Mouse (Mus musculus): Measurements from ENCODE around the gene Rbfox1. TPM values are rescaled to one million over a fixed set of nuclear protein-coding genes. Genes with fewer than 3 reads are reported as not detected.

Rbfox1 gene
- total RNA-seq, 2 experiments from 2014 or later, result 410 to 420 TPM

GRCm38 (mm10) chr16:6232966-6233365 is 347.8 kb downstream of the Rbfox1 start:
- no peak for DNase-seq

DNA sequence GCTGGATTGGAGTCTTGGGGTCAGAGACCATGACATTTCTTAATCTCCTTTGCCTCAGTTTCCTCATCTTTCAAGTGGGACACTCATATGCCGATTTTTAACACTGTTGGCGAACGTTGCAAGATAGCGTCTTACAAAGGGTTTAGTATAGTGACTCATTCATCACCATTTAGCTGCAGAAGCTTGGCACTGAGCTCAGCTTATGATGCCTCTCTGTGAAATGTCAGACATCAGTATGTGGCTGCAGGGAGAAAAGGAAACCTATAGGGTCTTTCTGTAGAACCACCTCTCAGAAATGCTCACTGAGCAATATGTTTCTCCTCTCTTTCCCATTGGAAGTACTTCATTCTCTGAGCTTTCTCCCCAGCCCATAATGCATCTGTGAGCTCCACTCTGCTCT is 356.2 kb downstream of the Rbfox1 start:
- DNase-seq, result no peak

DNA sequence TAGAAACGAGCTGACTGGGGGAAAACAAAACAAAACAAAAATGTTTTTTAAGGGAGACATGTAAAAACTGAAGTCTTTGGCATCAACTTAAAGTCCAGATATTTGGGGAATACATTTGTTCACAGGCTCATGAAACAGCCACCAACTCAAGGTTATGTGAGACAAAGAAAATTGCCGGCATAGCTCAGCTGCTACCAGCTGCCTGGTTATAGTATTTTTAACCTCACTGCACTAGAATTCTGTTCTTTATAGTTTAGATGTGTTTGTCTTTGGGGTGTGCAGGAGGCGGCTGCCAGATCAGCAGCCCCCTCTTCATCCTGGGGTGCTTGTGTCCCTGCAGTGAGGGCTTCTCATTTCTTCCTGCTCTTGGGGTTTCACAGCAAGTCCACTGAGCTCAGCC is 357.3 kb downstream of the Rbfox1 start:
- no peak for DNase-seq

DNA sequence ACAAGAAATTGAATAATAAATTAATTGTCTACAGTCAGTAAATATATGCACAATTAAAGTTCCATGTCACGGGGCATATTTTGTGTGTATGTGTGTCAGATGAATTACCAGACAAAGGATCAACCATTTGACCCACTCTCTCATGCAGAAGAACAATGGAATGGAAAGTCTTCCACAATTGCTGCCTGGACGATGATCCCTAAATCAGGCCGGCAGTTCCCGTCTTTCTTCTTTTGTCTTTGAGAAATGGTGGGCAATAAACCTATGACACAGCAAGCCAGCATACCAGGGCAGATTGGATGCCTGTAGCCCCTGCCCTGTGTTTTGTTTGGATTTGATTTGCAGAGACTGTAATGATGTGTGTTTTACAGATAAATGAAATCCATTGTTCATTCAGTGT is 362.4 kb downstream of the Rbfox1 start:
- no peak for DNase-seq

DNA sequence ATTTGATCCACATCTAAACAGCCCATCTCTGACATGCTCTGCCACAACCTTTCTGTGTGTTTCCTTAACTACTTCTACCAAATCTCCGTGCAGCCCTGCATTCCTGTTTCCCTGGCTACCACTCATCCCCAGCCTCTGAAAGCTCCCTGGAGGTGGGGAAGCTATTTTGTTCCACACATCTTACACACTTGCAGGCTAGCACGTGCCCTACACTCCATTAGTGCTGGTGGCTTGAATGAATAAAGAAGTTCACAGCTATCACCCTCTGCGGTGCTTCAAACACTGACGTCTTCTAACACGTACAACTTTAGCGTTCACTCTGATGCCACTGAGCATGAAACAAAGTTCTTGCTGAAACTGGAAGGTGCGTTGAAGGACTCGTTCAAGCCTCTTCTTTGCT is 379.4 kb downstream of the Rbfox1 start:
- no peak for DNase-seq

DNA sequence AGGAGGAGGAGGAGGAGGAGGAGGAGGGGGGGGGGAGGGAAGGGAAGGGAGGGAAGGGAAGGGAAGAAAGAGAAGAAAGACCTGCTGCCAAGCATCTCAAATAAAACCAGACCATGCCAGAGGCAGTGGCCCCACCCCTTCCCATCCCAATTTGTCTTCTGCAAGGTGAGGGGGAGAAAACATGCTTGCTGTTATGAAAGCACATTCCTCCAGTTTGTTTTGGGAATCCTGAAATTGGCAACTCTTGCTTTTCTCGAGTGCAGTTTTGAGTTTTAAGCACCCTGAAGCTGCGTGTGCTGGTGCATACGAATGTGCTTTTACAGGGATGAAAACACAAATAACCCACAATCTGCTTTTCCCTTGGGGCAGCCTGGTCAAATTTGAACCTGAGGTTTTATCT is 380.5 kb downstream of the Rbfox1 start:
- no peak for DNase-seq

DNA sequence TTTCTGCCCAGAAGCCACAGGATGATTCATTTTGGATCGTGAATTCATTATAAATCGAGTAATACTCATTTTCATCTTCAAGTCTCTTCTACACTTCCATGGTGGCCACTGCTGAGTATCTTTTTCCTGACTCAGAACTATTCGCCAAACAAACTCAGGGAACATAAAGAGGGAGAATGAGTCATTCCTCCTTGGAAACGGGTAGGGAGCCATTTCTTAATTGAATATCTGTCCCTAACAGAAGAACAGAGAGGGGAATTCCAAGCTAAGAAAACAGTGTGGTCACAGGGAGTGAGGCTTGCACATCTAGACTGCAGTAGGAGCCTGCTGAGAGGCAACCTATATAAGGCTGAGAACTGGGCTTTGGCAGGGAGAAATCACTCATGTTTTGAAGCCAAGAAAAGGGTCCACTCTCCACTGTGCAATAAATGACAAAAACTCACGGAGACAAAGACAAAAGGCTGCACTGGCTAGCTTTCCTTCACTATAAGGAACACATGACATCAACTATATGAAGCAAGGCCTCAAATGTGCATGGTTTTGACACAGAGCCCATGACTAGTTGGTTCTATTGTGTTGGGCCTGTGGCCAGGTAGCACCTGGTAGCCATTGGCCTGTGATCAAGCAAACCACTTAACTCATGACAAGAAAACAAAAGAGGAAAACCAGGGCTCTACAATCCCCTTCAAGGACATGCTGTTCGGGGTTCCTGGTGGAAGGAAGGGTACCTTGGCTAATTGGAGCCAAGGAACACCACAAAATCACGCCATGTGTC is 386.6 kb downstream of the Rbfox1 start:
- DNase-seq, result no peak

DNA sequence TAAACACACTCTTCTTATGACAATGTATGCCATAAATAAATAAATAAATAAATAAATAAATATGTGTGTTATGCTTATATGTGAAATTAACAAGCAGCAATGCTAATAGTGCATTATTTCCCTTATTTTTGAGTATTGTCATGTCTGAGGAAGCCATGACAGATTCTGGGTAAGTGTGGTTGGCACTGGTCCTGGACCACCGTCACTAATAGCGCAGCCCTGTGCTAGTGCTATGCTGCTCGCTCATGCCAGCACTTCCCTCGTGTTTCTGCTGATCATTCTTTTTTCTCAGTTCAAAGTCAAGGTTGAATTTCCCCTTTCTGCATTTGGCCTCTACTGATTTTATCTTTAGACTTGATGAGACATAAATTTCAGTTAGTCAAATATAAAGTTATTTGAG is 398.3 kb downstream of the Rbfox1 start:
- DNase-seq, result no peak

DNA sequence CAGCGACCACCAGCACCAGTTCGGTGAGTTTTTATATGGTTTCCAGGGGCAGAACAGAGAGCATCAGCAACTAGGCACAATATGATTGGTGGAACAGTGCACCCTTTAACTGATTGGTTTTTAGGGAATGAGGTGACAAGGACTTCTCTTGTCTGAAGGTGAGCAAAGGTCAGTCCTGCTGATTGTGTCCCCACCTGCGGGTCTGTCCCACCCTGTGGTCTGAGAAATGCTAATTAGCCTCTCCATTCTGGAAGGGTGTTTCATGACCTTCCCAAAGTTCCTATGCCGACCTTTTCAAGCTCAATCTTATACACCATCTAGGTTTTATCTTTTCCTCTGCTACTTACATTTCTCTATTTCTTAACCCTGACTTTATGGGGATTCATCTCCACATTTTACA is 399.2 kb downstream of the Rbfox1 start:
- no peak for DNase-seq

GRCm38 (mm10) chr16:6287699-6288098 is 402.5 kb downstream of the Rbfox1 start:
- DNase-seq, result no peak

GRCm38 (mm10) chr16:6300112-6300511 is 415.0 kb downstream of the Rbfox1 start:
- DNase-seq, result no peak

- DNase-seq, result no peak
These were observed 417.9 kb downstream of the Rbfox1 start for GRCm38 (mm10) chr16:6303082-6303481.

DNA sequence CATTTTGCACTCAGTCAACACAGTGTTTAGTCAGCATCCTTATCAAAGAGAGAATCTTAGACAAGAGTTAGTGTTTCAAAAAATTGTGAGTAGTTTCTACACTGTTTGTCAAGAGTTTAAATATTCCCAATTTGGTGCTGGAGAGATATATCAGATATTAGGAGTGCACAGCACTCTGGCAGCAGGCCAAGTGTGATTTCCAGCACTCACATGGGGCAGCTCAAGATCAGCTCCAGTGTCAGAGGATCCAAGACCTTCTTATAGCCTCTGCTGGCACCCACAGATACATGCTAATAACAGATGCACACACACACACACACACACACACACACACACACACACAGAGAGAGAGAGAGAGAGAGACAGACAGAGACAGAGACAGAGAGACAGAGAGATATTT is 424.8 kb downstream of the Rbfox1 start:
- DNase-seq, result no peak

DNA sequence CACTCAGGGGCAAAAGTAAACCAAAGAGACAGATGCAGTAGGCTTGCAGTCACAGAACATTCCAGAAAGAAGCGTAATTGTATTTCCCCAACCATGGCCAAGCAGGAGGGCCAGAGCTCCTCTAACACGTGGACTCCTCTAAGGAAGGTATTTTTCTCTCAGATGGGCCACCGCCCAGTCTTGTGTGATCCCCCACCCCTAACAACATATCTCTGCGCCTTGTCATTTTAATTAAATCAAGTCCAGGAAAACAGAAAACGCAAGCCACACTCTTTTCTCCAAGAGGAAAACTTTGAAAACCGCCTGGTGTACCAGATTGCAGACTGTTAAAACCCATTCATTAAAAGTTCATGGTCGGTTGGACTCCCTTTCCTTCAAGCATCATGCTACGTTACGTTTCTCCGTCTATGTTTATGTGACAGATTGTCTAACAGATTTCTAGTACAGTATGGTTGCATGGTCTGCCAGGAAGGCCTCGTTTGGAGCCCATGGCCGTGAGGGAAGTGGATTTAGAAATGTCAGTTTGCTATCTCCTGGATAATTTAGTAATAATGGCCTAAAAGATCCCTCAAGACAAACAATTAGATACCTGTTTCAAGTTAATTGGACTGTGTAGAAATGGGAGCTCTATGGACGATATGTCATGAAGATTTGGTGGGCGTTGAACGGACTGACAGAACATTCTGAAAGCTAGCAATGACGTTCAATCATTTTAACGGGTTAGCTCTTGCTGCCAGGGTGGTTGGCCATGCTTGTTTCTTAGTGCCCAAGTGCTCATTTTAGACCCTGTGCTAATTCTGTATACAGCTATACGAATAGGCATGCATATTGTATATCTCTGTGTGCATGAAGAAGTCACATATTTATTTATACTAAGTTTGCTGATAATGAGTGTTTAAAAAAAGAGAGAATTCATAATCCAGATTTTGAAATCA is 425.9 kb downstream of the Rbfox1 start:
- no peak for DNase-seq

DNA sequence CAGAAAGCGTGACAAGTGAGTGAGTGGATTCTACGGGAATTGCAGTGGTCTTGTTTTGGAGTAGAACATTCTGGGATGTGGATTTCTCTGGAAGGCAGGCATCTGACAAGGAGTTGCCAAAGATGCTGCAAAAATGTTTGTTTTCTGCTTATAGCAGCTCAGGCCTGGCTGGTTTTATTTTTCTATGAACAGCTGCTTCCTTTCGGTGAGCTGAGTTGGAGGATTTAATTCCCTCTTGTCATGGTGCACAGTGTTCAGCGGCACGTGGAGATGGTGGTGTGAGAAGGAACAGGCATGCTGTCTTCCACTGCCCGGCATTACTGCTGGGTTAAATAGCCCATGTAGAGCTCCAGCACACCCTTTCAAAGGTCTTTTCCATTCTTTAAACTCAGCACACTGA is 428.5 kb downstream of the Rbfox1 start:
- DNase-seq, result peak in 1 of 2 experiments; percentile 15

GRCm38 (mm10) chr16:6324832-6325231 is 439.7 kb downstream of the Rbfox1 start:
- DNase-seq, result no peak

- no peak for DNase-seq
These were observed 446.3 kb downstream of the Rbfox1 start for GRCm38 (mm10) chr16:6331400-6331939.

DNA sequence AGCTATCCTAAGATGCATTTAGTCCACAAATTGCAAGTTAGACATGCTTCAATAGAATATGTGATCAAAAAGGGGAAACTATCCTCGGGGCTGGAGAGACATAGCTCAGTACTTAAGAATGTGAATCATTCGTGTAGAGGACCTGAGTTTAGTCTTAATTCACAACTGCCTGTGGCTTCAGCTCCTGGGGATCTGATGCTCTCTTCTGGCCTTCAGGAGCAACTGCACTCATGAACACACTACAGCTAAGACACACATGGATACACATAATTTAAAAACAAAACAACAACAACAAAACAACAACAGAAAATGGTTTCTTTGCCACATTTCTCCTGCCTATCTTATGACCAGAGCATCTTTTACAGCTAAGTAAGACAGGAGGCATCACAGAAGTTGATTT is 448.1 kb downstream of the Rbfox1 start:
- DNase-seq, result no peak

DNA sequence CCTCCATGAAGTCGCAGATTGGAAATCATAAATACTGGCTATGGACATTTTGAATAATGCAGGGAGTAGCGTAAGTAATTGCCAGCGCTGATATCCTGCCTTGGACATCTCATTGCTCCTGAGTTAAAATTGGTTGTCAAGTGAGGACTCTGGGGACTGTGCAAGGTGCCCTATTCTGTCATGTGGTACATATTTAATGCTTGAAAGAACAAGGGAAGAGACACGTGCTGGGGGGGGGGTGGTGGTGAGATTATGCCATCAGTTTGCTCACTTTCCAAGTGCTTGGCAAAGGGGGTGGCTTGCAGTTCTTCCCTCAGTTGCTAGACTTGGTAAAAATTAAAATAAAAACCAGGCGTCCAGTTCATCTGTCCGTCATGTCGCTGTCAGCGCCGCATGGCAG is 462.9 kb downstream of the Rbfox1 start:
- DNase-seq, result no peak

DNA sequence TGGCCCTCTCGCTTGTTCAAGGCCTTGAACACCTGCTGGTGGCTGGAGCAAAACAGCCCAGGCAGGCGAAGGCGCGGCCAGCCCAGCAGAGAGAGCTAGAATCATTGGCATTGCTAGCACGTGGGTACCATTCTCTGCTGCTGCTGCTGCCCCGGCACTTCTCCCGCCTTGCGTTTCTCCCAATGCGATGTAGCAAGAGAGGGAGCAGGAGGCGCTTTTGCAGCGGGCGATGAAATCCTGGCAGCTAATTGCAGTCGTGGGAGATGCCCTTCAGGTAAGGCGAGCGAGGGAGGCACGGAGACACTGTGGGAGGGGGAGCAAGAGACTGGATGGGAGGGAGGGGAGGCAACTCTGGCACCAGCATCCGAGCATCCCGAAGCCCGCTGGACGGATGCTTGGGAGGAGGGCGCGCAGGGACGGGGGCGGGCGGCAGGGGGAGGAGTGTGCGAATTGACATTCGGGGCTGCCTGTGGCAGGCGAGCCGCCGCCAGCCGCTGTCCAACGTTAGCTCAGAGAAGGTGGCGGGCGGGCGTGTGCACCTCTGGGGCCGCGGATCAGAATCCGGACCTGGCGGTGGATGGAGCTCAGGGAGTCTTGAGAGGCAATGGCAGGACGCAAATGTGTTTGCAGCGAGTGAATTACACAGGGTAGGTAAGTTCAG is 463.6 kb downstream of the Rbfox1 start:
- peak; percentile 68 to 70 for DNase-seq

DNA sequence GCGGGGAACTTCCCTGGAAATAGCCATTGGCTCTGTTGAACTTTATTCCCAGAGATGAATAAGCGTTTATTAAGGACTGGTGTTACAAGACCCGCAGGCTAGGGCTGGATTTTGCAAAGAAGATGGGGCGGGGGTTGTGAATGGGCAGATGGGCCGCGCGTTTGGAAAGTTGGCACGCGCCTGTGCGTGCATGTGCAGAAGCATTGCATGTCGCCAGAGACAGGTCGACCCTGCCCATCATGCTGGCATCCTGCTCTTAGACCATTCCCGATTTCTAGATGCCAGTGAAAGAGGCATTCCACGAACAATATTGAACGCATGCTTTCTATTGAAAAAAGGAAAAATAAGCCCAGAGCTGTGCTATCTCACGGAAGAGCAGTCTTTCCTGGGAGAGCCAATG is 464.2 kb downstream of the Rbfox1 start:
- DNase-seq, result peak; percentile 44 to 52

DNA sequence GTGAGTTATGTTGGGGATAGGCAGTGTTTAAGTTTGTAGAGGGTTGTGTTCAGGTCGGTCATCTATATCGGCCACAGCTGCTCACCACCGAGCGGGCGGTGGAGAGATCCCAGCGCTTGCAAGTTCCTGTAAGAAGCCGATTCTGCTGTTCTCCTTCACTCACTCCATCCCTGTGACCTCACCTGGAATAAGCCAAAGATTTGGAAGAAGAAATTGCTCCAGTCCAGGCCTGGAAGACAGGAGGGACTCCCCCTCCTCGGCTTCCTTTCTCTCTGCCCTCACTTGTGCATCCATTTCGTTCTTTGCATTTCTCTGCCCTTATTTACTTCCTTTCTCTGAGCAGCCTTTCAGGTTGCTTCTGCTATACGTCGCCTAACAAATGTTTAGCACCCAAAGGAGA is 465.1 kb downstream of the Rbfox1 start:
- DNase-seq, result no peak

DNA sequence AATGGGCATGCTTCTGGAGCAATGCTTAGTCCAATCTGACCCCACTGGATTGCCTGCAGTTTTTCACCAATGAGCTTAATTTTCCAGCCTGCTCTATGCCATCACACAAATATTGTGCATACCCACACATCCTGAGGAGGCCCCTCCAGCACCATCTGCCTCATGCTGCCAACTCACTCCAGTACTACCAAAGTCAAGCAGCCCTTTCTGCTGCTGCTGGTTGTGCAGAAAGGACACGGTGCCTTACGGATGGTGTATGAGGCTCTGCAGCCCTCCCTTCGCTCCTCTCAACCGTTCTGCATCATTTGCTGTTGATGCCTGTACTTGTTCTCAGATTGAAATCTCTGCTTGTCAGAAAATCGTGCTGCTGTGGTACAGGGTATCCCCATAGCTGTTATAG is 468.0 kb downstream of the Rbfox1 start:
- peak in 1 of 2 experiments; percentile 42 for DNase-seq
